Mouse (Mus musculus): Measurements from ENCODE around the gene Usp1.

DNA sequence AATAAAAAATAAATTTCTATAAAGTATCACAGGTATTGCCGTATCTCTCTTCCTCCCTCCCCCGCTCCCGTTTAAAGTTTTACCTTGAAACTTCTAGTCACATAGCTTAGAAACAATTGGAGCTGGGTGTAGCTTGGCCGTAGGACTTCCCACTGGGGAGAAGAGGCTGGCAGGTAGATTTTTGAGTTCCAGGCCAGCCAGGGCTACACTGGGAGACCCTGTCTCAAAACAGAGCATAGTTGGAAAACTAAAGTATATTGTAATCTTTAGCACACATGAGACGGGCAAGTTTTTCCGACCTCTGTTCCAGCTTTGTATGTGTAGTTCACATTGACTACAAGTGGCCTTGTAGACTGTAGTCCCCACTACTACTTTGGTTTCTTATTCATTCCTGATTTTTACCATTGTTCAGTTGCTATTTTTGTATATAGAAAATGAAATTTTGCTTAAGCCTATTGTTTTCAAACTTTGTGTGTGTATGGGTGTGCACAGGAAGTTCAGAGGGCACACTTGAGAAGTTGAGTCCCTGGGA lies 1.7 kb downstream of the Usp1 start:
- TF ChIP-seq CTCF (IDR thresholded peaks at IDR 0.05; ENCODE audit: borderline replicate concordance, control insufficient read depth, extremely low read depth, insufficient read depth, low read length, poor library complexity) (no peak), POLR2A (IDR thresholded peaks at IDR 0.05; ENCODE audit: control insufficient read depth, extremely low read depth, insufficient read depth, low read length, poor library complexity) (no peak)

All from thymus, adult 2 months (tissue).